Comparison of ENCODE assay signal across 16 mouse cellular contexts in genomic region chr6:114188869-114189268, GRCm38 (mm10). TPM values are rescaled to one million over a fixed set of nuclear protein-coding genes. Genes with fewer than 3 reads are reported as not detected.
DNase-seq lines count a peak whose midpoint lies in the region.
"Had no signal": no experiment of that assay in that cellular context is flagged by ENCODE, and none has a peak within 500 bp of the region (broad histone marks: within the 10 kb centered on the region; RNA-seq: fewer than 3 reads in every experiment).

No protein-coding gene starts in this region.

- DNase-seq in cerebellum, postnatal 10 days, result peak; percentile 61 to 75
- no peak for DNase-seq in cerebellum, adult 8-10 months
- DNase-seq in layer of hippocampus, postnatal 10 days (ENCODE audit: low spot score in 2 of 2), result peak; percentile 40 to 49
- DNase-seq in layer of hippocampus, postnatal 25 days (ENCODE audit: extremely low spot score in 1 of 2, low spot score in 1 of 2), result no peak
- DNase-seq in right cerebral cortex, postnatal 14 days, result peak; percentile 34
- DNase-seq in right cerebral cortex, adult 2 months (ENCODE audit: low spot score in 2 of 2), result no peak
- DNase-seq in embryo, embryonic 10.5 days (ENCODE audit: low spot score), result no peak
- DNase-seq: adrenal gland, postnatal 36 days; gastrocnemius, postnatal 36 days; heart, adult 2 months; heart, postnatal 14 days; kidney, adult 9 months; kidney, postnatal 14 days; lung, embryonic 14.5 days; spleen, adult 18-20 months had no signal

RNA-seq across cellular contexts. Expression of gene Slc6a11, which starts 57.8 kb away (rescaled TPM):
- total RNA-seq in layer of hippocampus, postnatal 10 days (2021), result 100 to 1,000 TPM; 154 to 167 TPM
- 10 to 100 TPM; 92.1 to 98.6 TPM for total RNA-seq in layer of hippocampus, postnatal 25 days (2021)
- total RNA-seq: heart, adult 2 months; heart, postnatal 14 days; megakaryocyte, adult 5-6 weeks had no signal

Comparison
In these comparisons a context has a peak if more than half of its experiments do, and no peak if none do; other contexts are left out.
1. DNase-seq: peak in cerebellum, postnatal 10 days (2 of 2), layer of hippocampus, postnatal 10 days (2 of 2) and right cerebral cortex, postnatal 14 days (single experiment); none in cerebellum, adult 8-10 months (single experiment), layer of hippocampus, postnatal 25 days (0 of 2), right cerebral cortex, adult 2 months (0 of 2) and embryo, embryonic 10.5 days (single experiment).